Mouse (Mus musculus) bone marrow, adult 2 months (tissue): ENCODE measurements around the gene 1700011M02Rik.

ENCODE experiments used
- CTCF ChIP-seq: fragments of 200-500 bp; IDR thresholded peaks from 2 replicates; pipeline ENCODE4 v1.5.1; 2011; ENCODE audit warnings: low read length, control low read depth; ENCODE audit not compliant: control insufficient read depth, insufficient read depth
- POLR2A ChIP-seq: fragments of 200-500 bp; IDR thresholded peaks from 2 replicates; pipeline ENCODE4 v1.6.1; 2011; ENCODE audit warnings: low read depth, mild to moderate bottlenecking, control low read depth, low read length, borderline replicate concordance; ENCODE audit not compliant: control insufficient read depth

DNA sequence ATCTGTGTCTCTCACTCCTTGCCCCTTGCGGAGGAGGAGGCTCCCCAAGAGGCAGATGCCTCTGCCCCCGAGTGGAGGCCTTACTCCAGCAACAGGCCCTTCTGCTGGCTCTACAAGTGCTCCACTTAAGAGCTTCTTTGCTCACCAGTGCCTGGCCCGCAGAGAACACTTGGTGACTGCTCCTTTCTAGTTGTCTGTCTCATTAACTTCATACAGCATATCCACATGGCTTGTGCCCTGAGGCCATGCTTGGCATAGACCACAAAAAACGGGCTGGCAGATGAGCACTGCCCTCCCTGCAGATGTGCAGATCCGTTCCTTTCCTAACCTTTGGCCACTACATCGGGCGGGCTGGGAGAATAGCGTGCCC, 25.7 kb downstream of the 1700011M02Rik start:
- TF ChIP-seq CTCF = no peak
- no peak for TF ChIP-seq POLR2A
